Mouse (Mus musculus) hindbrain, embryonic 10.5 days (tissue): ENCODE results near the gene Rasa4. TPM values are rescaled to one million over a fixed set of nuclear protein-coding genes. Genes with fewer than 3 reads are reported as not detected.
A peak's percentile ranks its signal among the peaks of the same experiment; 100 is the strongest.
"Not testable (repeated sequence)": the region's sequence is repeated elsewhere in the genome, so short reads cannot be mapped to it uniquely, and the experiment has no call there.

Source experiments
- DNase-seq: peaks from one replicate; pipeline ENCODE4 v3.0.0-alpha.2; 2017; ENCODE audit warnings: low spot score
- H3K27ac ChIP-seq: fragments of 300-500 bp; sonication (generic); 2 replicates; pipeline ENCODE4 v1.5.1; 2016; ENCODE audit warnings: mild to moderate bottlenecking, moderate library complexity
- H3K27me3 ChIP-seq: fragments of 300-500 bp; sonication (generic); 2 replicates; pipeline ENCODE4 v1.6.1; 2016; ENCODE audit warnings: mild to moderate bottlenecking; ENCODE audit not compliant: poor library complexity, insufficient read depth, severe bottlenecking
- H3K36me3 ChIP-seq: fragments of 300-500 bp; sonication (generic); 2 replicates; pipeline ENCODE4 v1.6.1; 2016; ENCODE audit warnings: mild to moderate bottlenecking, moderate library complexity
- H3K4me1 ChIP-seq: fragments of 300-500 bp; sonication (generic); replicated peaks from 2 replicates; pipeline ENCODE4 v1.6.1; 2016; ENCODE audit warnings: mild to moderate bottlenecking
- H3K4me3 ChIP-seq: fragments of 300-500 bp; sonication (generic); 2 replicates; pipeline ENCODE4 v1.5.1; 2016; ENCODE audit warnings: mild to moderate bottlenecking, moderate library complexity
- H3K9me3 ChIP-seq: fragments of 300-500 bp; sonication (generic); 2 replicates; pipeline ENCODE4 v1.6.1; 2016; ENCODE audit warnings: mild to moderate bottlenecking, moderate library complexity
- WGBS: fragments of 180-500 bp; shearing (Covaris S2); methylation state at CpG from one replicate; pipeline ENCODE4 v1.1.7; 2016; 5-methylcytosine and 5-hydroxymethylcytosine counted together
- polyA plus RNA-seq: library from polyadenylated mRNA; unstranded; fragments of >200 nt; fragmentation: Nextera tagmentation; extraction: Ambion mirVana; gene quantifications from 2 replicates; pipeline ENCODE4 v1.2.1, GENCODE M21; 2016

Gene Rasa4
- 4.8 and 5.5 TPM in 2 replicates for polyA plus RNA-seq

DNA sequence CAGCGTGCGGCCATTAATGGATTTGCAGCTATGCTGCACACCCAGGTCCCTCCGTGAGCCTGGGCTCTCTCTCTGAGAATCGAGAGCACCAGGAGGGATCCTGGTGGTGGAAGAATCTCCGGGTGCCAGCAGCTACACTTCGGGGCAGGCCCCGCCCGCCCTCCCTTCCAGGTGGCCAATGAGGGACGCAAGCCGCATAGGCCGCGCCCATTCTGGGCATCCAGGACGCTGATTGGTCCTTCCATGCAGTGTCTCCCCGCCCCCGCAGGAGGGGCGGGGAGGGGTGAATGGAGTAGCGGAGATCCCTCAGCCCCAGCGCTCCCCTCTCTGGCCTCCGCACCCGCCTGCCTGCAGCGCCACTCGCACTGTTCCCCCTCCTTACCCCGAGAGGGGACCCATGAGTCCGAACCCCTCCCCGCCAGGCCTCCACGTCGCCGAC lies at the start of gene Rasa4:
TSS of gene Rasa4 (plus strand) at position 248 of the 439 bp plus-strand sequence.
- under 1% methylated on average over 28 of the region's 28 CpGs for WGBS

GRCm38 (mm10) chr5:136034868-136035267 lies 48.8 kb upstream of the Rasa4 start:
- Histone ChIP-seq H3K27ac (no peak overlapping the region), H3K4me3 (no peak overlapping the region), H3K4me1 (peaks cover 3% of the 10 kb centered on the region), H3K9me3 (no peaks in the 10 kb centered on the region), H3K27me3 (no peaks in the 10 kb centered on the region), H3K36me3 (peaks cover 32% of the 10 kb centered on the region)
- DNase-seq, result no peak
- WGBS, result 87% methylated on average over 4 of the region's 4 CpGs

More for the DNA sequence above, at the start of gene Rasa4:
- DNase-seq, result peak; percentile 92
- peak within 1 kb of the TSS; percentile 63 for H3K4me3 ChIP-seq
- H3K36me3 ChIP-seq, result no peaks in the 10 kb centered on the region
- H3K27me3 ChIP-seq, result peaks cover 43% of the 10 kb centered on the region
- peaks cover 30% of the 10 kb centered on the region for H3K4me1 ChIP-seq
- H3K27ac ChIP-seq, result peak within 1 kb of the TSS; percentile 57
- H3K9me3 ChIP-seq, result no peaks in the 10 kb centered on the region

DNA sequence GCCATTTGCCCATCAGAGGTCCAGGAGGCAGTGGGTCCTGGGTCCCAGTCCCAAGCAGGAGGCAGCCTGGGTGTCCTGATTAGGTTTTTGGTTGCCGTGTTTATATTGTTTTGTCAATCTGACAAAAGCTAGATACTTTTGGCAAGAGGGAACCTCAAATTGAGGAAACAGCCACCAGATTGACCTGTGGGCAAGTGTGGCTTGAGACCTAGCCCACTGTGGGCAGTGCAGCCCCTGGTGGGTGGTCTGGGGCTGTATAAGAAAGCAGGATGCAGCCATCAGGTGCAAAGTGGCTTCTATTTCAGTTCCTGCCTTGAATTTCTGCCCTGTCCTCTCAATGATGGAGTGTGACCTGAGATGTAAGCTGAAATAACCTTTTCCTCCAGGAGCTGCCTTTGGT lies 48.4 kb upstream of the Rasa4 start:
- Histone ChIP-seq H3K27me3 (no peaks in the 10 kb centered on the region), H3K4me3 (no peak overlapping the region), H3K4me1 (peaks cover 7% of the 10 kb centered on the region), H3K36me3 (peaks cover 28% of the 10 kb centered on the region), H3K9me3 (no peaks in the 10 kb centered on the region), H3K27ac (no peak overlapping the region)
- 89% methylated on average over 1 of the region's 1 CpGs for WGBS
- no peak for DNase-seq

DNA sequence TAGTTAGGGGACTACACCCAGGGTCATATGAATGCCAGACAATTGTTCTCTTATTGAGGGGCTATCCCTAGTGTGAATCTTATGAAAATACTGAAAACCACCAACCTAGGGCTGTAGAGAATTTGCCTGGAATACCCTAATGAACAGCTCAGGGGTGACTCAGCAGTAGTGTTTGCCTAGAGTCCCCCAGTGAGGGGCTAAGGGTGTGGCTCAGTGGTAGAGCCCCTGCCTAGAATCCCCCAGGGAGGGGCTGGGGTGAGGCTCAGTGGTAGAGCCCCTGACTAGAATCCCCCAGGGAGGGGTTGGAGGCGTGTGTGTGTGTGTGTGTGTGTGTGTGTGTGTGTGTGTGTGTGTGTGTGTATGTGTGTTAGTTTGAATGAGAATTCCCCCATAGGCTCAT lies 47.0 kb upstream of the Rasa4 start:
- H3K36me3 ChIP-seq, result peaks cover 14% of the 10 kb centered on the region
- no peaks in the 10 kb centered on the region for H3K27me3 ChIP-seq
- no peak overlapping the region for H3K4me3 ChIP-seq
- H3K9me3 ChIP-seq, result no peaks in the 10 kb centered on the region
- 100% methylated on average over 1 of the region's 1 CpGs for WGBS
- H3K4me1 ChIP-seq, result peaks cover 14% of the 10 kb centered on the region
- H3K27ac ChIP-seq, result no peak overlapping the region
- no peak for DNase-seq

DNA sequence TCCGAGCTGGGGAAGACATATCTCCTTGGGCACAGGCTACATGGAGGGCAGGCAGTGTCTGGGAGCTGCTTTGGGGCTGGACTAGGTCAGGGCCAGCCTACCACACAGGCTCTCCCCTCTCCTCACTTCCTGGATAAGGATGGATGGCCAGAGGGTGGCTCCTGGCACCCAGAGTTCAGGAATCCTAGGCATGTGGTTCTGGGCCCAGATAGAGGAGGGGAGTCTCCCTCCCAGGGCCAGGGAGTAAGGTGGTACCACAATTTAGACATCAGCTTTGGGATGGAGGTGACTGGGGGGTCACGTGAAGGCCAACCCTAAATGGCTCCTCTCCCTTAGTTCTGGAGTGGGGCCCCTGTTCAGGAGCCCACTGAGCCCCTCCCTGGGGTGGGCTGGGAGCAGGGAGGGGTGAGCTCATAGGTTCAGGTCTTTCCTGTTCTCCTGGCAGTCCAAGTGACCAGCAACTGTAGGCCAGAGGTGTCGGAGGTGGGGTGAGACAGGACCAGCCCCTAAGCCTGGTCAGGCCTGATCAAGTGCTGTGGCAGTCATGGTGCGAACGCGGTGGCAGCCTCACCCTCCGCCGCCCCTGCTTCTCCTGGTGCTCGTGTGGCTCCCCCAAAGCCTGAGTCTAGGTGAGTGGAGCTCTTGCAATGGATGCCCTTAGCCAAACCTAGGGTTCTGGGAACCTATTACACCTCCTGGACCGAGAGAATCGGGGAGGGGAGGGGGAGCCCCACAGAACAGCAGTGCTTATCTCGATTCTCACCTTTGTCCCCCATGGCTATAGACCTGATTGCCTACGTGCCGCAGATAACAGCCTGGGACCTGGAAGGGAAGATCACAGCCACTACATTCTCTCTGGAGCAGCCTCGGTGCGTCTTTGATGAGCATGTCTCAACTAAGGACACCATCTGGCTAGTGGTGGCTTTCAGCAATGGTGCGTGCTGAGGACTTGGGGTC lies 45.2 kb upstream of the Rasa4 start, which contains the start of gene Upk3b:
TSS of gene Upk3b (plus strand) at position 239 of the 957 bp plus-strand sequence.
- no peak within 1 kb of the TSS for H3K4me3 ChIP-seq
- H3K27ac ChIP-seq, result no peak within 1 kb of the TSS
- H3K27me3 ChIP-seq, result no peaks in the 10 kb centered on the region
- H3K36me3 ChIP-seq, result no peaks in the 10 kb centered on the region
- peaks cover 14% of the 10 kb centered on the region for H3K4me1 ChIP-seq
- WGBS, result 83% methylated on average over 17 of the region's 17 CpGs
- no peak for DNase-seq
- H3K9me3 ChIP-seq, result no peaks in the 10 kb centered on the region

DNA sequence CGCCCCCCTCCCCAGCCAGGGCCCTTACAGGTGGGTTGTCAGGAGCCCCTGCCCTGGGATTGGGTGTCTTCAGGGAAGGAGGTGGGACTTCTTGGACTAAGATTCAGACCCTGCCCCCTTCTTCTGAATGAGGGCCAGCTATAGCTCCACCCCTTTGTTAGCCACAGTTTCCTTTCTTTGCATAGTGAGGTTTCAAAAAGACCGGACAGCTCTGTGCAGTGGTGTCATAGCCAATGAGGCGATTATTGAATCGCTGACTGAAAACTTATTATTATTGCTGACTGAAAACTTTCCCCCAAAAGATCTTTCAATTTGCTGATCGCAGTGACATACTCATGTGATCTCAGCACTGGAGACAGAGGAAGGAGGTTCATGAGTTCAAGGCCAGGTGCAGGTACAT lies 43.5 kb upstream of the Rasa4 start:
- H3K27ac ChIP-seq, result no peak overlapping the region
- WGBS, result 48% methylated on average over 5 of the region's 5 CpGs
- H3K4me1 ChIP-seq, result peaks cover 18% of the 10 kb centered on the region
- peak; percentile 19 for DNase-seq
- H3K9me3 ChIP-seq, result no peaks in the 10 kb centered on the region
- H3K36me3 ChIP-seq, result no peaks in the 10 kb centered on the region
- peak overlapping the region; percentile 20; the same call in 1 of the 2 replicates for H3K4me3 ChIP-seq
- no peaks in the 10 kb centered on the region for H3K27me3 ChIP-seq

DNA sequence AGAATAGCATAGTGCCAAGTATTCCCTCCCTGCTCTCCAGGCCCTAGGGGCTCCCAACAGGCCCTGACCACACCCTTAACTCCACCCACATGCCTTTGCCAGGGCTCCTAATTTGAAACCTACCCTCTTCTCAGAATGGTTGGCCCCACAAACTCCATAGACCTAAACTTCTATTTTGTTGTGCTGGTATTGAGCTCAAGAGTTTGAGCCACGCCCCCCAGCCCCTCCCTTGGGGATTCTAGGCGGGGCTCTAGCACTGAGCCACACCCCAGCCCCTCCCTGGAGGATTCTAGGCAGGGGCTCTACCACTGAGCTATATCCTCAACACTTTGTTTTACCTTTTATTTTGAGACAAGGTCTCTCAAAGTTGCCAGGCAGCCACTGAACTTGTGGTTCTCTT lies 42.5 kb upstream of the Rasa4 start:
- no peak overlapping the region for H3K4me3 ChIP-seq
- no peaks in the 10 kb centered on the region for H3K9me3 ChIP-seq
- 42% methylated on average over 2 of the region's 2 CpGs for WGBS
- no peaks in the 10 kb centered on the region for H3K36me3 ChIP-seq
- no peaks in the 10 kb centered on the region for H3K27me3 ChIP-seq
- no peak for DNase-seq
- H3K27ac ChIP-seq, result no peak overlapping the region
- peaks cover 27% of the 10 kb centered on the region for H3K4me1 ChIP-seq

DNA sequence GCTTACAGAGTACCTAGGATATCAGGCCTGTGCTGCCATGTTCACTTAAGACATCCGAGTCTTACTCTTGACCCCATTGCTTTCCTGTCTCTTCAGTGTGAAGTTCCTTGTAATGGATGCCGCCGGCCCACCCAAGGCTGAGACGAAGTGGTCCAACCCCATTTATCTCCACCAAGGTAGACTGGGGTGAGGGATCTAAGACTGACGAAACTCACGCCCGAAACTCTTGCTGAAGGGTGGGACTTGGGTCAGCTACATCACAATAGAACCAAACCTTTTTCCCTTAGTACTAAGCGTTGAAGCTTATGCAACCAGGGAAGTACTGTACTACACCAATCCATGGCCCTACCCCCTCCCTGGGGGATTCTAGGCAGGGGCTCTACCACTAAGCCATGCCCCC lies 42.0 kb upstream of the Rasa4 start:
- H3K4me3 ChIP-seq, result no peak overlapping the region

GRCm38 (mm10) chr5:136044865-136045264 lies 38.9 kb upstream of the Rasa4 start:
- Histone ChIP-seq H3K9me3 (no peaks in the 10 kb centered on the region), H3K36me3 (no peaks in the 10 kb centered on the region), H3K4me1 (peaks cover 29% of the 10 kb centered on the region), H3K27ac (no peak overlapping the region), H3K27me3 (no peaks in the 10 kb centered on the region), H3K4me3 (no peak overlapping the region)
- no peak for DNase-seq
- WGBS, result 71% methylated on average over 13 of the region's 13 CpGs

More for the DNA sequence above, 42.0 kb upstream of the Rasa4 start:
- Histone ChIP-seq H3K9me3 (no peaks in the 10 kb centered on the region), H3K27me3 (no peaks in the 10 kb centered on the region), H3K4me1 (peaks cover 31% of the 10 kb centered on the region), H3K36me3 (no peaks in the 10 kb centered on the region), H3K27ac (no peak overlapping the region)
- 93% methylated on average over 8 of the region's 8 CpGs for WGBS
- no peak for DNase-seq

- WGBS, result 46% methylated on average over 9 of the region's 9 CpGs
- H3K4me1 ChIP-seq, result peaks cover 26% of the 10 kb centered on the region; the same call in 1 of the 2 replicates
Observed at GRCm38 (mm10) chr5:136045408-136045807, 38.3 kb upstream of the Rasa4 start.

DNA sequence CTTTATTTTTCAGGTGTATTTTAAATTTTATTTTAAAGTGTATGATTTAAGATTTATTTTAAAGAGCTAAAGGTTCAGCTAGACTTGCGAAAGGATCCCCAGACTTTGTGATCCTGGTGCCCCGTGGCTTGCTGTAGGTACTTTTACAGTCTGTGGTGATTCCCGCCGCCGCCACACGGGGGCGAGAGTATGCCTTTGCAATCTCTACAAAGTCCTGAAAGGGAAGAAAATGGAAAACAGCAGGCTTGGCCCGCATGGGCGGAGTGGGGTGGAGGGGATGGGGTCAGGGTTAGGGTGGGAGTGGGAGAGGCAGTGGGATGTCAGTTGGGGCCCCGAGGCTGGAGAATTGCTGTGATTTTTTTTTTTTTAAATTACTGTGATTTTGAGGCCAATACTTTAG lies 37.7 kb upstream of the Rasa4 start:
- Histone ChIP-seq H3K4me1 (peaks cover 26% of the 10 kb centered on the region), H3K4me3 (no peak overlapping the region), H3K27ac (no peak overlapping the region), H3K36me3 (no peaks in the 10 kb centered on the region), H3K27me3 (no peaks in the 10 kb centered on the region), H3K9me3 (no peaks in the 10 kb centered on the region)
- 3% methylated on average over 10 of the region's 10 CpGs for WGBS
- peak; percentile 90 for DNase-seq

More at GRCm38 (mm10) chr5:136045408-136045807, 38.3 kb upstream of the Rasa4 start:
- no peak overlapping the region for H3K4me3 ChIP-seq
- no peaks in the 10 kb centered on the region for H3K9me3 ChIP-seq
- DNase-seq, result peak; percentile 17
- no peaks in the 10 kb centered on the region for H3K27me3 ChIP-seq
- H3K36me3 ChIP-seq, result no peaks in the 10 kb centered on the region
- H3K27ac ChIP-seq, result no peak overlapping the region

DNA sequence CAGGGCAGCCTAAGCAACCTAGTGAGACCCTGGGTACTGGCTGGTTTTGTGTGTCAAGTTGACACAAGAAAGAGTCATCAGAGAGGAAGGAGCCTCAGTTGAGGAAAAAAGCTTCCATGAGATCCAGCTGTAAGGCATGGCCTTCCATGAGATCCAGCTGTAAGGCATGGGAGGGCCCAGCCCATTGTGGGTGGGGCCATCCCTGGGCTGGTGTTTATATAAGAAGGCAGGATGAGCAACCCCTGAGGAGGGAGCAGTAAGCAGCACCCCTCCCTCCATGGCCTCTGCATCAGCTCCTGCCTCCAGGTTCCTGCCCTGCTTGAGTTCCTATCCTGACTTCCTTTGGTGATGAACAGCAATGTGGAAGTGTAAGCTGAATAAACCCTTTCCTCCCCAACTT lies 35.2 kb upstream of the Rasa4 start:
- H3K27ac ChIP-seq, DNase-seq, H3K27me3 ChIP-seq, H3K36me3 ChIP-seq, H3K9me3 ChIP-seq, H3K4me3 ChIP-seq: not testable (repeated sequence)
- peaks cover 40% of the 10 kb centered on the region for H3K4me1 ChIP-seq

GRCm38 (mm10) chr5:136049926-136050325 lies 33.8 kb upstream of the Rasa4 start:
- H3K36me3 ChIP-seq, result no peaks in the 10 kb centered on the region
- no peak overlapping the region for H3K4me3 ChIP-seq
- no peaks in the 10 kb centered on the region for H3K9me3 ChIP-seq
- peaks cover 39% of the 10 kb centered on the region for H3K4me1 ChIP-seq
- H3K27me3 ChIP-seq, result no peaks in the 10 kb centered on the region
- 74% methylated on average over 6 of the region's 6 CpGs for WGBS
- no peak for DNase-seq
- H3K27ac ChIP-seq, result peak overlapping the region; percentile 36; the same call in 1 of the 2 replicates
